Comparison of ENCODE assay signal across 21 mouse cellular contexts in genomic region chr2:52968884-52969283, GRCm38 (mm10).
DNase-seq lines count a peak whose midpoint lies in the region; ATAC-seq and TF ChIP-seq lines count a peak whose summit lies in the region.
"Had no signal": no experiment of that assay in that cellular context is flagged by ENCODE, and none has a peak within 500 bp of the region (broad histone marks: within the 10 kb centered on the region; RNA-seq: fewer than 3 reads in every experiment).

No protein-coding gene starts in this region.

- no peaks in the 10 kb centered on the region for H3K27me3 ChIP-seq in limb, embryonic 10.5 days (ENCODE audit: low read depth, poor library complexity, severe bottlenecking)

- ATAC-seq in erythroblast, adult 5-6 weeks (replicated peaks; ENCODE audit: low FRiP score, poor library complexity, severe bottlenecking): no peak
- ATAC-seq: hindbrain, postnatal 0 days; intestine, postnatal 0 days had no signal

- no peak overlapping the region for H3K4me3 ChIP-seq in layer of hippocampus, adult 2 months
- no peak overlapping the region for H3K4me3 ChIP-seq in limb, embryonic 10.5 days
- H3K4me3 ChIP-seq: heart, adult 2 months had no signal

- no peaks in the 10 kb centered on the region for H3K36me3 ChIP-seq in limb, embryonic 10.5 days
- H3K36me3 ChIP-seq: G1E had no signal

- H3K27ac ChIP-seq in layer of hippocampus, adult 2 months: peak overlapping the region; percentile 36
- peak overlapping the region; percentile 83 for H3K27ac ChIP-seq in limb, embryonic 10.5 days
- H3K27ac ChIP-seq: heart, adult 2 months; hindbrain, postnatal 0 days; kidney, postnatal 0 days; liver, embryonic 14.5 days; macrophage had no signal

- H3K9me3 ChIP-seq in limb, embryonic 10.5 days (replicated peaks): no peaks in the 10 kb centered on the region
- H3K9me3 ChIP-seq: G1E had no signal

- peaks cover 63% of the 10 kb centered on the region for H3K4me1 ChIP-seq in limb, embryonic 10.5 days

- WGBS in limb, embryonic 10.5 days: 67% methylated on average over 2 of the region's 2 CpGs

- peak; percentile 46 for DNase-seq in embryo, embryonic 10.5 days (ENCODE audit: low spot score)
- DNase-seq in embryo, embryonic 10 days (ENCODE audit: low spot score): no peak
- no peak for DNase-seq in layer of hippocampus, adult 2 months (ENCODE audit: low spot score in 2 of 2)
- DNase-seq in layer of hippocampus, adult 8-10 months (ENCODE audit: low spot score in 2 of 2): no peak
- DNase-seq in limb, embryonic 10.5 days (ENCODE audit: low spot score): no peak
- DNase-seq in retina, embryonic 14.5 days (ENCODE audit: low spot score): no peak
- DNase-seq in retina, postnatal 1 day: no peak
- DNase-seq: adrenal gland, postnatal 36 days; cerebellum, adult 8-10 months; gastrocnemius, postnatal 25 days; heart, adult 2 months; heart, postnatal 36 days; right cerebral cortex, adult 18-20 months; thymus, postnatal 36 days had no signal

- no peak for TF ChIP-seq CTCF in layer of hippocampus, adult 2 months (conservative IDR thresholded peaks at IDR 0.05)
